Mouse (Mus musculus): ENCODE measurements around the gene Samd8. TPM values are rescaled to one million over a fixed set of nuclear protein-coding genes. Genes with fewer than 3 reads are reported as not detected.

The Samd8 gene
- total RNA-seq, 2 experiments from 2014 or later = 88.8 to 94.2 TPM

- no peak for DNase-seq (ENCODE audit: low spot score in 2 of 2)
Observed at GRCm38 (mm10) chr14:21744169-21744568, 6.2 kb upstream of the Samd8 start.

- DNase-seq (ENCODE audit: low spot score in 2 of 2) = no peak
Observed at GRCm38 (mm10) chr14:21745149-21745548, 5.2 kb upstream of the Samd8 start.

GRCm38 (mm10) chr14:21746251-21746650 lies 4.1 kb upstream of the Samd8 start:
- DNase-seq (ENCODE audit: low spot score in 2 of 2) = no peak

GRCm38 (mm10) chr14:21746846-21747245 lies 3.5 kb upstream of the Samd8 start:
- no peak for DNase-seq (ENCODE audit: low spot score in 2 of 2)

GRCm38 (mm10) chr14:21747436-21748141 lies 2.7 kb upstream of the Samd8 start:
- DNase-seq (ENCODE audit: low spot score in 2 of 2) = no peak

GRCm38 (mm10) chr14:21748142-21748870 lies 2.0 kb upstream of the Samd8 start:
- peak in 1 of 2 experiments; percentile 47 for DNase-seq (ENCODE audit: low spot score in 2 of 2)

- DNase-seq (ENCODE audit: low spot score in 2 of 2) = peak; percentile 73 to 78
Observed at GRCm38 (mm10) chr14:21750881-21751542, 681 bp downstream of the Samd8 start, which contains the start of gene Dusp13. TSS of gene Dusp13 (minus strand) at chr14:21751181.

GRCm38 (mm10) chr14:21752411-21752810 lies 2.1 kb downstream of the Samd8 start:
- no peak for DNase-seq (ENCODE audit: low spot score in 2 of 2)

- DNase-seq (ENCODE audit: low spot score in 2 of 2) = no peak
Observed at GRCm38 (mm10) chr14:21753367-21753766, 3.0 kb downstream of the Samd8 start.

GRCm38 (mm10) chr14:21761560-21761959 lies 11.2 kb downstream of the Samd8 start:
- DNase-seq (ENCODE audit: low spot score in 2 of 2) = no peak

- no peak for DNase-seq (ENCODE audit: low spot score in 2 of 2)
Observed at GRCm38 (mm10) chr14:21763736-21764135, 13.4 kb downstream of the Samd8 start.

- no peak for DNase-seq (ENCODE audit: low spot score in 2 of 2)
Observed at GRCm38 (mm10) chr14:21764646-21765045, 14.3 kb downstream of the Samd8 start.

- DNase-seq (ENCODE audit: low spot score in 2 of 2) = no peak
Observed at GRCm38 (mm10) chr14:21765754-21766397, 15.5 kb downstream of the Samd8 start.

- no peak for DNase-seq (ENCODE audit: low spot score in 2 of 2)
Observed at GRCm38 (mm10) chr14:21766398-21766958, 16.1 kb downstream of the Samd8 start.

GRCm38 (mm10) chr14:21772506-21773281 lies 22.4 kb downstream of the Samd8 start:
- no peak for DNase-seq (ENCODE audit: low spot score in 2 of 2)

GRCm38 (mm10) chr14:21773946-21774345 lies 23.6 kb downstream of the Samd8 start:
- no peak for DNase-seq (ENCODE audit: low spot score in 2 of 2)

GRCm38 (mm10) chr14:21776201-21776600 lies 25.9 kb downstream of the Samd8 start:
- DNase-seq (ENCODE audit: low spot score in 2 of 2) = no peak

GRCm38 (mm10) chr14:21786500-21786899 lies 36.2 kb downstream of the Samd8 start:
- DNase-seq (ENCODE audit: low spot score in 2 of 2) = no peak

GRCm38 (mm10) chr14:21787374-21787773 lies 37.0 kb downstream of the Samd8 start:
- no peak for DNase-seq (ENCODE audit: low spot score in 2 of 2)

GRCm38 (mm10) chr14:21788121-21788520 lies 37.8 kb downstream of the Samd8 start:
- no peak for DNase-seq (ENCODE audit: low spot score in 2 of 2)
